Mouse (Mus musculus) frontal cortex, adult (tissue): Measurements from ENCODE around the gene Cabs1.

Experiments
- ATAC-seq: cut with Nextera tagmentation; 2 replicates; pipeline ENCODE4 v1.9.2; 2017; ENCODE audit warnings: mild to moderate bottlenecking, moderate library complexity, mixed read lengths; ENCODE audit not compliant: low TSS enrichment

Gene Cabs1

GRCm38 (mm10) chr5:87979139-87979538, at the start of gene Cabs1:
Cabs1 (plus strand) TSS chr5:87979439.
- no peak for ATAC-seq

- ATAC-seq, result no peak
Observed at GRCm38 (mm10) chr5:87931603-87932002, 47.6 kb upstream of the Cabs1 start.

GRCm38 (mm10) chr5:87940752-87941151, 38.5 kb upstream of the Cabs1 start:
- peak; percentile 72 for ATAC-seq

GRCm38 (mm10) chr5:87942515-87942914, 36.7 kb upstream of the Cabs1 start:
- no peak for ATAC-seq

- no peak for ATAC-seq
Observed at GRCm38 (mm10) chr5:87951836-87952235, 27.4 kb upstream of the Cabs1 start.

- ATAC-seq, result no peak
Observed at GRCm38 (mm10) chr5:87969201-87969600, 10.0 kb upstream of the Cabs1 start, which contains the start of the genes 2310003L06Rik and Gm28434. 2310003L06Rik (plus strand) TSS chr5:87969459. Gm28434 (plus strand) TSS chr5:87969517.

GRCm38 (mm10) chr5:87982468-87983214, 3.4 kb downstream of the Cabs1 start:
- ATAC-seq, result no peak

GRCm38 (mm10) chr5:88002249-88002648, 23.0 kb downstream of the Cabs1 start, which contains the start of gene Smr3a:
Smr3a (plus strand) TSS chr5:88002549.
- no peak for ATAC-seq

GRCm38 (mm10) chr5:88005241-88005640, 26.0 kb downstream of the Cabs1 start:
- no peak for ATAC-seq
